Mouse (Mus musculus) embryonic facial prominence, embryonic 15.5 days (tissue): Measurements from ENCODE around the gene Slc25a35. TPM values are rescaled to one million over a fixed set of nuclear protein-coding genes. Genes with fewer than 3 reads are reported as not detected.
"Not testable (repeated sequence)": the region's sequence is repeated elsewhere in the genome, so short reads cannot be mapped to it uniquely, and the experiment has no call there.

ENCODE experiments used
- ATAC-seq: fragments of 200-750 bp; cut with Nextera tagmentation; 2 replicates; pipeline ENCODE4 v1.8.0; 2017; ENCODE audit warnings: low read depth, moderate TSS enrichment; ENCODE audit not compliant: insufficient number of reproducible peaks, low FRiP score, low TSS enrichment
- H3K27ac ChIP-seq: fragments of 300-500 bp; sonication (generic); replicated peaks from 2 replicates; pipeline ENCODE4 v1.5.1; 2015; ENCODE audit warnings: mild to moderate bottlenecking, inconsistent platforms
- H3K27me3 ChIP-seq: fragments of 300-500 bp; sonication (generic); 2 replicates; pipeline ENCODE4 v1.6.1; 2015; ENCODE audit warnings: inconsistent platforms
- H3K36me3 ChIP-seq: fragments of 300-500 bp; sonication (generic); 2 replicates; pipeline ENCODE4 v1.6.1; 2015; ENCODE audit warnings: mild to moderate bottlenecking, inconsistent platforms
- H3K4me1 ChIP-seq: fragments of 300-500 bp; sonication (generic); 2 replicates; pipeline ENCODE4 v1.6.1; 2015; ENCODE audit warnings: inconsistent platforms
- H3K4me2 ChIP-seq: fragments of 300-500 bp; sonication (generic); replicated peaks from 2 replicates; pipeline ENCODE4 v1.6.1; 2015; ENCODE audit warnings: mild to moderate bottlenecking, inconsistent platforms
- H3K4me3 ChIP-seq: fragments of 300-500 bp; sonication (generic); replicated peaks from 2 replicates; pipeline ENCODE4 v1.5.1; 2015; ENCODE audit warnings: mild to moderate bottlenecking, inconsistent platforms
- H3K9ac ChIP-seq: fragments of 300-500 bp; sonication (generic); 2 replicates; pipeline ENCODE4 v1.6.1; 2015; ENCODE audit warnings: inconsistent platforms
- H3K9me3 ChIP-seq: fragments of 300-500 bp; sonication (generic); replicated peaks from 2 replicates; pipeline ENCODE4 v1.6.1; 2016; ENCODE audit warnings: inconsistent platforms
- WGBS: fragments of 180-500 bp; shearing (Covaris S2); methylation state at CpG from one replicate; pipeline ENCODE4 v1.1.7; 2015; 5-methylcytosine and 5-hydroxymethylcytosine counted together
- polyA plus RNA-seq: library from polyadenylated mRNA; unstranded; fragments of >200 nt; fragmentation: Nextera tagmentation; extraction: Ambion mirVana; gene quantifications from 2 replicates; pipeline ENCODE4 v1.2.1, GENCODE M21; 2015

The Slc25a35 gene
- polyA plus RNA-seq, 1 experiment from 2014 or later, result 10.0 TPM

GRCm38 (mm10) chr11:69008182-69009121, 40.5 kb downstream of the Slc25a35 start, which contains the start of gene Pfas:
Gene Pfas (minus strand): TSS chr11:69008460.
- ATAC-seq, result peak; percentile 86
- Histone ChIP-seq H3K4me3 (peak within 1 kb of the TSS; percentile 84), H3K27me3 (no peaks in the 10 kb centered on the region), H3K9ac (peak within 1 kb of the TSS; percentile 65), H3K9me3 (no peaks in the 10 kb centered on the region), H3K4me1 (peaks cover 25% of the 10 kb centered on the region), H3K36me3 (no peaks in the 10 kb centered on the region), H3K27ac (peak within 1 kb of the TSS; percentile 71; the same call in 1 of the 2 replicates), H3K4me2 (peak within 1 kb of the TSS; percentile 60)
- 10% methylated on average over 38 of the region's 38 CpGs for WGBS

DNA sequence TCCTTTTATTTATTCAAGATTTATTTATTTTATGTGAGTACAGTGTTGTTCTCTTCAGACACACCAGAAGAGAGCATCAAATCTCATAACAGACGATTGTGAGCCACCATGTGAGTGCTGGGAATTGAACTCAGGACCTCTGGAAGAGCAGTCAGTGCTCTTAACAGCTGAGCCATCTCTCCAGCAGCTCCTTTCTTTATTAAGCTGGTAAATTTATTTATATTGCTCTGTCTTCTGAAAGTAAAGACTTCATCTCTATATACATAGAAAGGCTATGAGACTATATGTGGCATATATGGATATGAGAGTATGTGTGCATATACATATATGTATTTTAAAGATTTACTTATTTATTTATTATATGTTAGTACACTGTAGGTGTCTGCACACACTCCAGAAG, 41.6 kb downstream of the Slc25a35 start:
- peaks cover 25% of the 10 kb centered on the region for H3K4me1 ChIP-seq
- WGBS, result 75% methylated on average over 1 of the region's 1 CpGs
- ATAC-seq, result no peak

GRCm38 (mm10) chr11:69010400-69011323, 42.7 kb downstream of the Slc25a35 start:
- Histone ChIP-seq H3K9me3 (no peaks in the 10 kb centered on the region), H3K9ac (no peak overlapping the region), H3K27ac (no peak overlapping the region), H3K4me1 (peaks cover 30% of the 10 kb centered on the region), H3K36me3 (no peaks in the 10 kb centered on the region), H3K4me2 (no peak overlapping the region), H3K4me3 (no peak overlapping the region), H3K27me3 (no peaks in the 10 kb centered on the region)
- 88% methylated on average over 15 of the region's 15 CpGs for WGBS
- ATAC-seq, result no peak

More for the DNA sequence above, 41.6 kb downstream of the Slc25a35 start:
- Histone ChIP-seq H3K4me3 (no peak overlapping the region), H3K9me3 (no peaks in the 10 kb centered on the region), H3K27me3 (no peaks in the 10 kb centered on the region), H3K36me3 (no peaks in the 10 kb centered on the region), H3K9ac (no peak overlapping the region), H3K4me2 (no peak overlapping the region), H3K27ac (no peak overlapping the region)

GRCm38 (mm10) chr11:69011445-69011844, 43.5 kb downstream of the Slc25a35 start:
- not testable (repeated sequence) for H3K36me3 ChIP-seq, H3K9me3 ChIP-seq, ATAC-seq, H3K9ac ChIP-seq, H3K27ac ChIP-seq, H3K27me3 ChIP-seq
- WGBS, result 66% methylated on average over 2 of the region's 2 CpGs
- H3K4me3 ChIP-seq, result peak overlapping the region; percentile 57
- peak overlapping the region; percentile 82 for H3K4me2 ChIP-seq
- H3K4me1 ChIP-seq, result peaks cover 30% of the 10 kb centered on the region

GRCm38 (mm10) chr11:69012071-69012601, 44.2 kb downstream of the Slc25a35 start:
- Histone ChIP-seq H3K9me3 (no peaks in the 10 kb centered on the region), H3K4me1 (peaks cover 33% of the 10 kb centered on the region), H3K4me2 (peak overlapping the region; percentile 82), H3K4me3 (peak overlapping the region; percentile 57), H3K27ac (peak overlapping the region; percentile 87), H3K36me3 (no peaks in the 10 kb centered on the region), H3K27me3 (no peaks in the 10 kb centered on the region), H3K9ac (peak overlapping the region; percentile 66)
- peak; percentile 36; the same call in 1 of the 2 replicates for ATAC-seq
- 1% methylated on average over 18 of the region's 18 CpGs for WGBS

GRCm38 (mm10) chr11:69015644-69016441, 47.9 kb downstream of the Slc25a35 start, which contains the start of gene Ctc1:
Gene Ctc1 (plus strand): TSS chr11:69015911.
- Histone ChIP-seq H3K9ac (peak within 1 kb of the TSS; percentile 52), H3K9me3 (no peaks in the 10 kb centered on the region), H3K27ac (peak within 1 kb of the TSS; percentile 96), H3K27me3 (no peaks in the 10 kb centered on the region), H3K4me1 (peaks cover 22% of the 10 kb centered on the region), H3K4me3 (peak within 1 kb of the TSS; percentile 69), H3K4me2 (peak within 1 kb of the TSS; percentile 55), H3K36me3 (no peaks in the 10 kb centered on the region)
- whole genome bisulfite sequencing, result 2% methylated on average over 38 of the region's 38 CpGs
- ATAC-seq, result peak; percentile 93

- Histone ChIP-seq H3K36me3 (peaks cover 2% of the 10 kb centered on the region), H3K4me3 (peak overlapping the region; percentile 69), H3K9me3 (no peaks in the 10 kb centered on the region), H3K4me2 (peak overlapping the region; percentile 55), H3K9ac (0 out of 2 replicates have a peak overlapping the region, but pooled peaks have one; percentile 52), H3K4me1 (peaks cover 14% of the 10 kb centered on the region), H3K27ac (peak overlapping the region; percentile 96), H3K27me3 (no peaks in the 10 kb centered on the region)
- no peak for ATAC-seq
- WGBS, result 58% methylated on average over 3 of the region's 3 CpGs
Observed at GRCm38 (mm10) chr11:69016755-69017154, 48.8 kb downstream of the Slc25a35 start.

- peaks cover 41% of the 10 kb centered on the region for H3K36me3 ChIP-seq
- H3K4me3 ChIP-seq, result no peak overlapping the region
- peaks cover 7% of the 10 kb centered on the region for H3K4me1 ChIP-seq
- no peak for ATAC-seq
- no peaks in the 10 kb centered on the region for H3K9me3 ChIP-seq
- H3K27me3 ChIP-seq, result no peaks in the 10 kb centered on the region
- no peak overlapping the region for H3K27ac ChIP-seq
- H3K9ac ChIP-seq, result no peak overlapping the region
- H3K4me2 ChIP-seq, result no peak overlapping the region
Observed at GRCm38 (mm10) chr11:69020691-69021090, 52.8 kb downstream of the Slc25a35 start.
